Mouse (Mus musculus) bone marrow, adult 2 months (tissue): ENCODE results near the gene Adam11.

ENCODE experiments used
- CTCF ChIP-seq: fragments of 200-500 bp; IDR thresholded peaks from 2 replicates; pipeline ENCODE4 v1.5.1; 2011; ENCODE audit warnings: low read length, control low read depth; ENCODE audit not compliant: control insufficient read depth, insufficient read depth
- POLR2A ChIP-seq: fragments of 200-500 bp; IDR thresholded peaks from 2 replicates; pipeline ENCODE4 v1.6.1; 2011; ENCODE audit warnings: low read depth, mild to moderate bottlenecking, control low read depth, low read length, borderline replicate concordance; ENCODE audit not compliant: control insufficient read depth

GRCm38 (mm10) chr11:102787688-102788177 is 26.5 kb downstream of the Adam11 start:
- TF ChIP-seq CTCF (no peak), POLR2A (no peak)
